Mouse (Mus musculus): ENCODE measurements around the gene Psmd8.
A peak's percentile ranks its signal among the peaks of the same experiment; 100 is the strongest.

The Psmd8 gene

GRCm38 (mm10) chr7:29137429-29137828 is 43.1 kb downstream of the Psmd8 start:
- peak; percentile 91 for DNase-seq (ENCODE audit: low read depth, low spot score)

GRCm38 (mm10) chr7:29134693-29135386 is 45.7 kb downstream of the Psmd8 start, which contains the start of gene Rasgrp4:
Gene Rasgrp4 (plus strand): TSS chr7:29134851.
- peak; percentile 56 for DNase-seq (ENCODE audit: low read depth, low spot score)

- DNase-seq (ENCODE audit: low read depth, low spot score): no peak
These were observed 46.3 kb downstream of the Psmd8 start for GRCm38 (mm10) chr7:29134230-29134629.

GRCm38 (mm10) chr7:29128725-29129124 is 51.8 kb downstream of the Psmd8 start:
- DNase-seq (ENCODE audit: low read depth, low spot score): peak; percentile 62

- DNase-seq (ENCODE audit: low read depth, low spot score): peak; percentile 87
These were observed 54.2 kb downstream of the Psmd8 start for GRCm38 (mm10) chr7:29126173-29126915.

- peak; percentile 86 for DNase-seq (ENCODE audit: low read depth, low spot score)
These were observed 55.5 kb downstream of the Psmd8 start, which contains the start of gene Ryr1 for GRCm38 (mm10) chr7:29124970-29125369. Gene Ryr1 (minus strand): TSS chr7:29125179.

All from ES-CJ7 (cell line).